In genomic region chr8:56158966-56159365, GRCm38 (mm10) we compare ENCODE assay signal across 25 mouse cellular contexts.
DNase-seq lines count a peak whose midpoint lies in the region; ATAC-seq and TF ChIP-seq lines count a peak whose summit lies in the region.
"Had no signal": no experiment of that assay in that cellular context is flagged by ENCODE, and none has a peak within 500 bp of the region (broad histone marks: within the 10 kb centered on the region; RNA-seq: fewer than 3 reads in every experiment).

No protein-coding gene starts in this region.

- TF ChIP-seq CTCF in midbrain, postnatal 0 days (IDR thresholded peaks at IDR 0.05) = no peak

- WGBS in embryonic facial prominence, embryonic 14.5 days = 31% methylated on average over 2 of the region's 2 CpGs
- 36% methylated on average over 2 of the region's 2 CpGs for whole genome bisulfite sequencing in embryonic facial prominence, embryonic 10.5 days
- WGBS in heart, embryonic 15.5 days = 27% methylated on average over 2 of the region's 2 CpGs
- WGBS in heart, embryonic 10.5 days = 36% methylated on average over 2 of the region's 2 CpGs
- 39% methylated on average over 2 of the region's 2 CpGs for WGBS in midbrain, embryonic 14.5 days
- WGBS in midbrain, postnatal 0 days = 27% methylated on average over 2 of the region's 2 CpGs

- no peaks in the 10 kb centered on the region for H3K4me1 ChIP-seq in embryonic facial prominence, embryonic 14.5 days (ENCODE audit: control insufficient read depth, insufficient read depth, low read length)
- peaks cover 8% of the 10 kb centered on the region; the same call in 1 of the 2 replicates for H3K4me1 ChIP-seq in embryonic facial prominence, embryonic 10.5 days
- H3K4me1 ChIP-seq in heart, embryonic 15.5 days (replicated peaks) = no peaks in the 10 kb centered on the region
- no peaks in the 10 kb centered on the region for H3K4me1 ChIP-seq in heart, embryonic 10.5 days
- no peaks in the 10 kb centered on the region for H3K4me1 ChIP-seq in midbrain, embryonic 14.5 days (ENCODE audit: control insufficient read depth, insufficient read depth, low read length)
- no peaks in the 10 kb centered on the region for H3K4me1 ChIP-seq in midbrain, postnatal 0 days (ENCODE audit: insufficient read depth, low read length)
- H3K4me1 ChIP-seq: embryonic facial prominence, embryonic 12.5 days; forebrain, embryonic 12.5 days; forebrain, embryonic 15.5 days; hindbrain, embryonic 10.5 days; hindbrain, embryonic 13.5 days; intestine, embryonic 15.5 days had no signal

- no peaks in the 10 kb centered on the region for H3K9me3 ChIP-seq in embryonic facial prominence, embryonic 14.5 days (ENCODE audit: control insufficient read depth, low read length)
- H3K9me3 ChIP-seq in embryonic facial prominence, embryonic 10.5 days = no peaks in the 10 kb centered on the region
- H3K9me3 ChIP-seq in heart, embryonic 15.5 days (replicated peaks) = no peaks in the 10 kb centered on the region
- no peaks in the 10 kb centered on the region for H3K9me3 ChIP-seq in heart, embryonic 10.5 days
- H3K9me3 ChIP-seq in midbrain, embryonic 14.5 days (ENCODE audit: control insufficient read depth, low read length) = no peaks in the 10 kb centered on the region
- no peaks in the 10 kb centered on the region for H3K9me3 ChIP-seq in midbrain, postnatal 0 days (ENCODE audit: low read length)
- H3K9me3 ChIP-seq: embryonic facial prominence, embryonic 12.5 days; forebrain, embryonic 12.5 days; forebrain, embryonic 15.5 days; hindbrain, embryonic 13.5 days; intestine, embryonic 15.5 days had no signal

- no peak overlapping the region for H3K9ac ChIP-seq in embryonic facial prominence, embryonic 14.5 days (ENCODE audit: low read depth, low read length)
- no peak overlapping the region for H3K9ac ChIP-seq in heart, embryonic 15.5 days
- no peak overlapping the region for H3K9ac ChIP-seq in midbrain, embryonic 14.5 days (replicated peaks; ENCODE audit: low read length)
- H3K9ac ChIP-seq in midbrain, postnatal 0 days (replicated peaks; ENCODE audit: low read length, poor library complexity, severe bottlenecking) = no peak overlapping the region
- H3K9ac ChIP-seq: embryonic facial prominence, embryonic 12.5 days; forebrain, embryonic 12.5 days; forebrain, embryonic 15.5 days; hindbrain, embryonic 13.5 days; intestine, embryonic 15.5 days had no signal

- no peak for ATAC-seq in embryonic facial prominence, embryonic 14.5 days (ENCODE audit: low read depth)
- ATAC-seq in heart, embryonic 15.5 days (replicated peaks; ENCODE audit: insufficient number of reproducible peaks, insufficient read depth, low FRiP score, low read depth) = no peak
- no peak for ATAC-seq in midbrain, embryonic 14.5 days (ENCODE audit: low FRiP score, low TSS enrichment)
- ATAC-seq in midbrain, postnatal 0 days (ENCODE audit: low FRiP score) = no peak
- ATAC-seq: activated CD4-positive, CD25-positive, alpha-beta regulatory T cell, adult 4 months; forebrain, embryonic 15.5 days; hindbrain, embryonic 16.5 days; intestine, embryonic 15.5 days had no signal

- H3K27me3 ChIP-seq in embryonic facial prominence, embryonic 14.5 days (replicated peaks; ENCODE audit: control insufficient read depth, insufficient read depth, low read length) = no peaks in the 10 kb centered on the region
- H3K27me3 ChIP-seq in embryonic facial prominence, embryonic 10.5 days (replicated peaks; ENCODE audit: low read depth, poor library complexity, severe bottlenecking) = no peaks in the 10 kb centered on the region
- H3K27me3 ChIP-seq in heart, embryonic 15.5 days = no peaks in the 10 kb centered on the region
- no peaks in the 10 kb centered on the region for H3K27me3 ChIP-seq in heart, embryonic 10.5 days (ENCODE audit: insufficient read depth, poor library complexity, severe bottlenecking)
- no peaks in the 10 kb centered on the region for H3K27me3 ChIP-seq in midbrain, embryonic 14.5 days (ENCODE audit: control insufficient read depth, insufficient read depth, low read length)
- H3K27me3 ChIP-seq in midbrain, postnatal 0 days (ENCODE audit: insufficient read depth, low read length) = no peaks in the 10 kb centered on the region
- H3K27me3 ChIP-seq: embryonic facial prominence, embryonic 12.5 days; forebrain, embryonic 12.5 days; forebrain, embryonic 15.5 days; hindbrain, embryonic 13.5 days; intestine, embryonic 15.5 days had no signal

- H3K4me3 ChIP-seq in embryonic facial prominence, embryonic 14.5 days (ENCODE audit: low read depth, low read length) = no peak overlapping the region
- no peak overlapping the region for H3K4me3 ChIP-seq in embryonic facial prominence, embryonic 10.5 days
- no peak overlapping the region for H3K4me3 ChIP-seq in heart, embryonic 15.5 days
- no peak overlapping the region for H3K4me3 ChIP-seq in heart, embryonic 10.5 days
- H3K4me3 ChIP-seq in midbrain, embryonic 14.5 days (replicated peaks; ENCODE audit: low read depth, low read length) = no peak overlapping the region
- H3K4me3 ChIP-seq in midbrain, postnatal 0 days (ENCODE audit: low read depth, low read length) = no peak overlapping the region
- H3K4me3 ChIP-seq: embryonic facial prominence, embryonic 12.5 days; erythroblast, embryonic 14.5 days; forebrain, embryonic 12.5 days; forebrain, embryonic 15.5 days; hindbrain, embryonic 10.5 days; hindbrain, embryonic 13.5 days; intestine, embryonic 15.5 days had no signal

- no peak overlapping the region for H3K27ac ChIP-seq in embryonic facial prominence, embryonic 14.5 days (replicated peaks; ENCODE audit: low read depth, low read length)
- H3K27ac ChIP-seq in embryonic facial prominence, embryonic 10.5 days (replicated peaks) = no peak overlapping the region
- H3K27ac ChIP-seq in heart, embryonic 15.5 days = peak overlapping the region; percentile 42; the same call in 1 of the 2 replicates
- no peak overlapping the region for H3K27ac ChIP-seq in heart, embryonic 10.5 days
- H3K27ac ChIP-seq in midbrain, embryonic 14.5 days (replicated peaks; ENCODE audit: low read depth, low read length) = no peak overlapping the region
- H3K27ac ChIP-seq in midbrain, postnatal 0 days (ENCODE audit: low read depth, low read length) = no peak overlapping the region
- H3K27ac ChIP-seq: embryonic facial prominence, embryonic 12.5 days; forebrain, embryonic 12.5 days; forebrain, embryonic 15.5 days; hindbrain, embryonic 10.5 days; hindbrain, embryonic 13.5 days; intestine, embryonic 15.5 days had no signal

- H3K36me3 ChIP-seq in embryonic facial prominence, embryonic 14.5 days (ENCODE audit: control insufficient read depth, insufficient read depth, low read length) = no peaks in the 10 kb centered on the region
- no peaks in the 10 kb centered on the region for H3K36me3 ChIP-seq in embryonic facial prominence, embryonic 10.5 days (replicated peaks)
- no peaks in the 10 kb centered on the region for H3K36me3 ChIP-seq in heart, embryonic 15.5 days
- H3K36me3 ChIP-seq in heart, embryonic 10.5 days = no peaks in the 10 kb centered on the region
- no peaks in the 10 kb centered on the region for H3K36me3 ChIP-seq in midbrain, embryonic 14.5 days (ENCODE audit: control insufficient read depth, insufficient read depth, low read length)
- H3K36me3 ChIP-seq in midbrain, postnatal 0 days (ENCODE audit: insufficient read depth, low read length) = no peaks in the 10 kb centered on the region
- H3K36me3 ChIP-seq: embryonic facial prominence, embryonic 12.5 days; forebrain, embryonic 12.5 days; forebrain, embryonic 15.5 days; hindbrain, embryonic 10.5 days; hindbrain, embryonic 13.5 days; intestine, embryonic 15.5 days had no signal

- H3K4me2 ChIP-seq in embryonic facial prominence, embryonic 14.5 days (ENCODE audit: low read depth, low read length) = no peak overlapping the region
- H3K4me2 ChIP-seq in heart, embryonic 15.5 days = no peak overlapping the region
- H3K4me2 ChIP-seq in midbrain, embryonic 14.5 days (ENCODE audit: low read length) = no peak overlapping the region
- no peak overlapping the region for H3K4me2 ChIP-seq in midbrain, postnatal 0 days (ENCODE audit: low read depth, low read length, poor library complexity, severe bottlenecking)
- H3K4me2 ChIP-seq: embryonic facial prominence, embryonic 12.5 days; forebrain, embryonic 12.5 days; forebrain, embryonic 15.5 days; hindbrain, embryonic 13.5 days; intestine, embryonic 15.5 days had no signal

- peak; percentile 3 for DNase-seq in embryonic facial prominence, embryonic 14.5 days (ENCODE audit: low spot score)
- DNase-seq in embryonic facial prominence, embryonic 10.5 days (ENCODE audit: low spot score) = no peak
- DNase-seq in heart, adult 9 months (ENCODE audit: low spot score in 2 of 2) = peak; percentile 2 to 36
- no peak for DNase-seq in heart, postnatal 4 days
- no peak for DNase-seq in heart, embryonic 10.5 days (ENCODE audit: low spot score)
- peak; percentile 5 for DNase-seq in midbrain, embryonic 14.5 days
- no peak for DNase-seq in midbrain, postnatal 0 days (ENCODE audit: low spot score)
- DNase-seq: adrenal gland, adult 8-10 months; adrenal gland, postnatal 25 days; cerebellum, adult 11-12 months; cerebellum, adult 9-10 months; cerebellum, postnatal 14 days; gastrocnemius, postnatal 25 days; kidney, adult 11 months; kidney, adult 9 months had no signal

Comparison
In these comparisons a context has a peak if more than half of its experiments do, and no peak if none do; other contexts are left out.
1. DNase-seq: peak in embryonic facial prominence, embryonic 14.5 days (single experiment), heart, adult 9 months (2 of 2) and midbrain, embryonic 14.5 days (single experiment); none in embryonic facial prominence, embryonic 10.5 days (single experiment), heart, postnatal 4 days (single experiment), heart, embryonic 10.5 days (single experiment) and midbrain, postnatal 0 days (single experiment).